Mouse (Mus musculus) midbrain, embryonic 14.5 days (tissue): ENCODE measurements around the gene Olfr456. TPM values are rescaled to one million over a fixed set of nuclear protein-coding genes. Genes with fewer than 3 reads are reported as not detected.
A peak's percentile ranks its signal among the peaks of the same experiment; 100 is the strongest.
"Not testable (repeated sequence)": the region's sequence is repeated elsewhere in the genome, so short reads cannot be mapped to it uniquely, and the experiment has no call there.

Source experiments
- ATAC-seq: fragments of 200-750 bp; cut with Nextera tagmentation; 2 replicates; pipeline ENCODE4 v1.8.0; 2017; ENCODE audit warnings: moderate number of reproducible peaks, moderate library complexity; ENCODE audit not compliant: low FRiP score, low TSS enrichment
- DNase-seq: peaks from one replicate; pipeline ENCODE4 v3.0.0-alpha.2; 2015
- H3K27ac ChIP-seq: fragments of 300-500 bp; sonication (generic); replicated peaks from 2 replicates; pipeline ENCODE4 v1.5.1; 2014; ENCODE audit warnings: mild to moderate bottlenecking, low read depth, low read length, moderate library complexity
- H3K27me3 ChIP-seq: fragments of 300-500 bp; sonication (generic); 2 replicates; pipeline ENCODE4 v1.6.1; 2014; ENCODE audit warnings: low read length, control low read depth, mixed read lengths; ENCODE audit not compliant: control insufficient read depth, insufficient read depth
- H3K36me3 ChIP-seq: fragments of 300-500 bp; sonication (generic); 2 replicates; pipeline ENCODE4 v1.6.1; 2014; ENCODE audit warnings: low read length, control low read depth; ENCODE audit not compliant: control insufficient read depth, insufficient read depth
- H3K4me1 ChIP-seq: fragments of 300-500 bp; sonication (generic); 2 replicates; pipeline ENCODE4 v1.6.1; 2014; ENCODE audit warnings: mild to moderate bottlenecking, antibody characterized with exemption, low read length, control low read depth; ENCODE audit not compliant: control insufficient read depth, insufficient read depth
- H3K4me2 ChIP-seq: fragments of 300-500 bp; sonication (generic); 2 replicates; pipeline ENCODE4 v1.6.1; 2014; ENCODE audit warnings: mild to moderate bottlenecking, low read length, moderate library complexity
- H3K4me3 ChIP-seq: fragments of 300-500 bp; sonication (generic); replicated peaks from 2 replicates; pipeline ENCODE4 v1.5.1; 2014; ENCODE audit warnings: low read depth, low read length
- H3K9ac ChIP-seq: fragments of 300-500 bp; sonication (generic); replicated peaks from 2 replicates; pipeline ENCODE4 v1.6.1; 2014; ENCODE audit warnings: mild to moderate bottlenecking, low read length, moderate library complexity
- H3K9me3 ChIP-seq: fragments of 300-500 bp; sonication (generic); 2 replicates; pipeline ENCODE4 v1.6.1; 2016; ENCODE audit warnings: low read length, control low read depth, mixed read lengths; ENCODE audit not compliant: control insufficient read depth
- WGBS: fragments of 180-500 bp; shearing (Covaris S2); extraction: QIAGEN DNeasy Blood & Tissue Kit; methylation state at CpG from one replicate; pipeline ENCODE4 v1.1.7; 2014; 5-methylcytosine and 5-hydroxymethylcytosine counted together
- polyA plus RNA-seq: library from polyadenylated mRNA; unstranded; fragments of >200 nt; fragmentation: Nextera tagmentation; extraction: Ambion mirVana; gene quantifications from 2 replicates; pipeline ENCODE4 v1.2.1, GENCODE M21; 2014

The Olfr456 gene
- polyA plus RNA-seq: not detected in 2 replicates

DNA sequence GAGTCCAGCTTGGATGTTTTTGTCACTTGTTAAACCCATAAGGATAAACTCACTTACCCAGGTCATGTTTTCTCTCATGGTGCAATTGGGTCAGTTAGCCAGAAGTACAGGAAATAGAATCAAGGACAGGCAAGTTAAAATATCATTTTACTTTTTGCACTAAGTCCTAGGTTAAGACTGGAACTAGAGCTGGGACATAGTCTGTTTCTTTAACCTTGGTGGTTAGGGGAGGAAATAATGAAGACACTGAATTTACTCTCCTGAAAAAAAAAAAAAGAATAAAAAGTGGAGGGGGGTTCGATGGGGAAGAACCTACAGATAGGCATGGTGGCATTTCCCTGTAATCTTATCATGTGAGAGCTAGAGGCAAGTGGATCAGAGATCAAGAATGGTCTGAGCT lies at the start of gene Olfr456:
Gene Olfr456 (minus strand): TSS at position 101 of the 400 bp plus-strand sequence.
- ATAC-seq: no peak
- no peaks in the 10 kb centered on the region for H3K9me3 ChIP-seq
- no peak within 1 kb of the TSS for H3K4me3 ChIP-seq
- H3K27me3 ChIP-seq: no peaks in the 10 kb centered on the region
- 84% methylated on average over 1 of the region's 1 CpGs for WGBS
- H3K4me1 ChIP-seq: no peaks in the 10 kb centered on the region
- H3K27ac ChIP-seq: no peak within 1 kb of the TSS
- DNase-seq: no peak
- no peaks in the 10 kb centered on the region for H3K36me3 ChIP-seq
- no peak within 1 kb of the TSS for H3K4me2 ChIP-seq
- no peak within 1 kb of the TSS for H3K9ac ChIP-seq

DNA sequence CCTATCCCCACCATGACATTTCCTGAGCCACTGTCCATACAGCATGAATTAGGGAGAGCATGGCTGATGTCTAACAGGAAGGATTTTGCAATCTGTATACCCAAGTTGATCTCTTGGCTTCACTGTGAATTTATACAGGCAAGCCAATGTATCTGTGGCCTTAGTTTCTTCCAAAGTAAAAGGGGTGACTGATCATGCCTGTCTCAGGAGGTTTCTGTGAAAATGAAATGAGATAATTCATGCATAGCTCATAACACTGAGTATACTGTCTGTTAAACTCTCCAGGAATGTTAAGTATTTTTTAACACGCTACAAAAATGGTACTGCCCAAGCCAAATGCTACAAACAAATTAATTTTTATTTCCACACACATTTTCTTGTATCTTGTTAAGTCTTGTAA lies 26.4 kb upstream of the Olfr456 start:
- Histone ChIP-seq H3K9me3 (no peaks in the 10 kb centered on the region), H3K27ac (no peak overlapping the region), H3K9ac (no peak overlapping the region), H3K27me3 (no peaks in the 10 kb centered on the region), H3K4me3 (no peak overlapping the region), H3K36me3 (no peaks in the 10 kb centered on the region), H3K4me1 (no peaks in the 10 kb centered on the region), H3K4me2 (no peak overlapping the region)
- WGBS: 78% methylated on average over 1 of the region's 1 CpGs
- DNase-seq (no peak), ATAC-seq (no peak)

DNA sequence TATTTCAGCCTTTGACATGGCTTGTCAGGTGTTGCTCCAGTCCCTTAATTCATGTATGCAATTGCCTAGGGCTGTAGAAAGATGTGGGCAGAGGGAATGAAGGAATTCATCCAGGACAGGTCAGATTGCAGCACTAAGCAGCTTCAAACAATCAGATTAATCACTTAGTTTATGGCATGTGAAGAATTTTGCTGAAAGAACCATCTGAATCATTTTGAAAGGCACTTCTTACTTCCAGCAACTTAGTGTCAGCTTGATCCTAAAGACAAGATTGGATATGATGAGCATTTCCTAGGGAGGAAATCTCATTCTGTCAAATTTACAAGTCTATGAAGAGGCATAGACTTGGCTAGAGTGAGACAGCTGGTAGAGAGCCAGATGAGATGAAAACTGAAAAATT lies 22.3 kb upstream of the Olfr456 start:
- no peak for DNase-seq
- Histone ChIP-seq H3K4me1 (no peaks in the 10 kb centered on the region), H3K4me3 (no peak overlapping the region), H3K4me2 (no peak overlapping the region), H3K36me3 (no peaks in the 10 kb centered on the region), H3K9me3 (no peaks in the 10 kb centered on the region), H3K27me3 (no peaks in the 10 kb centered on the region), H3K9ac (no peak overlapping the region), H3K27ac (no peak overlapping the region)
- ATAC-seq: no peak

DNA sequence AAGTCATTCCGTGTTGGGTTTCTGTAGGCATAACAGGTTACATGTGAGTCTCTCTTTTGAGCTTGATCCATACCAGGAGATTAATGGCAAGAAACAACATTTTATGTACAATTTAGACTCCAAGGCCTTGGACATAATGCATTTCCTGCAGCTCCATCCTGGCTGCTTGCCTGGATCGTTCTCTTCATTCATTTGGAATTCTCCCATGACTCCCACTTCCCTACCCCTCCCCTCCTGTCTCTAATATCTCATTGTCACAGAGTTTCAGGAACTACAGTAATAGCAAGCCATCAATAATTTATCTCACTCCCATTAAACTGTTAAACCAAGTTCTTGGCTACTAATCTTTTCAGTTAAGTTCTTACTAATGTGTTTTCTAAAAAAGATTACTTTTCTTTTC lies 16.5 kb upstream of the Olfr456 start:
- Histone ChIP-seq H3K4me1 (no peaks in the 10 kb centered on the region), H3K27ac (no peak overlapping the region), H3K27me3 (no peaks in the 10 kb centered on the region), H3K9me3 (no peaks in the 10 kb centered on the region), H3K4me3 (no peak overlapping the region), H3K4me2 (no peak overlapping the region), H3K36me3 (no peaks in the 10 kb centered on the region), H3K9ac (no peak overlapping the region)
- WGBS: 91% methylated on average over 2 of the region's 2 CpGs
- DNase-seq (no peak), ATAC-seq (no peak)

DNA sequence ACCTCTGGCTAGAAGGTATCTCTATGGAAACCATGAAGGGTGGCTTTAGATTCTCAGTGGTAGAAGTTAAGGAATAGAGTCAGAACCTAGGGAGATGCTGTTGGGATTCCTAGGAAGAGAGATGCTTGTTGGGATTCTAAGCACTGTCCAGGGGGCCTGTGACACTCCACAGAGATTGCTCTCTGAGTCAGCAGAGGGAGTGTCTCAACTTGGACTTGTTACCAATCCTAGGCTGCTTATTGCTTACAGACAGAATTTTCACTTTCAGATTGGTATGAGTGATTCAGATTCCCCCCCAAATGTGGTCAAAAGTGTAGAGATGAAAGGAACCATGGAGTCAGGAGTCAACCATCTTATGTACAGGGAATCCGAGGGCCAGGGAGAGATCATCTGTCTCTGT lies 2.7 kb upstream of the Olfr456 start:
- no peaks in the 10 kb centered on the region for H3K36me3 ChIP-seq
- H3K9me3 ChIP-seq: no peaks in the 10 kb centered on the region
- no peak overlapping the region for H3K9ac ChIP-seq
- no peaks in the 10 kb centered on the region for H3K4me1 ChIP-seq
- 79% methylated on average over 1 of the region's 1 CpGs for WGBS
- H3K27me3 ChIP-seq: no peaks in the 10 kb centered on the region
- no peak overlapping the region for H3K4me3 ChIP-seq
- DNase-seq: no peak
- ATAC-seq: no peak
- no peak overlapping the region for H3K27ac ChIP-seq
- no peak overlapping the region for H3K4me2 ChIP-seq

DNA sequence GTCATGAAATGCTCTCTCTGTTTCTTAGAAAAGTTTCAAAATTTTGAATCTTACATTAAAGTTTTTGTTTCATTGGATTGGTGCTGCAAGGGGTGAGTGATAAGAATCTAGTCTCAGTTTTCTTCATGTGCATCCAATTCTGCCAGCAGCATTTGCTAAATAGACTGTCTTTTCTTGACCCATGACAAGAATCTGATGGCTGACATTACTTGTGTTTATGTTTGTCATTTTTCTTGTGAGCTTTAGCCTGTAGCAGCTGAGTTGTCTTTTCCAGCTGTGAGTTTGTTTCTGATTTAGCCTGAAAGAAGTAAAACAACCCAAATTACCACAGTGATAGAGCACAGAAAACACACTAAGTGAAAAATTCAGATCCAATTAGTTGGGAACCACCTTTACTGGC lies 2.4 kb downstream of the Olfr456 start:
- no peak overlapping the region for H3K4me3 ChIP-seq
- DNase-seq (no peak), ATAC-seq (no peak)
- H3K27me3 ChIP-seq: no peaks in the 10 kb centered on the region
- H3K4me1 ChIP-seq: no peaks in the 10 kb centered on the region
- H3K9me3 ChIP-seq: no peaks in the 10 kb centered on the region
- H3K27ac ChIP-seq: no peak overlapping the region
- H3K9ac ChIP-seq: no peak overlapping the region
- H3K4me2 ChIP-seq: no peak overlapping the region
- H3K36me3 ChIP-seq: no peaks in the 10 kb centered on the region

DNA sequence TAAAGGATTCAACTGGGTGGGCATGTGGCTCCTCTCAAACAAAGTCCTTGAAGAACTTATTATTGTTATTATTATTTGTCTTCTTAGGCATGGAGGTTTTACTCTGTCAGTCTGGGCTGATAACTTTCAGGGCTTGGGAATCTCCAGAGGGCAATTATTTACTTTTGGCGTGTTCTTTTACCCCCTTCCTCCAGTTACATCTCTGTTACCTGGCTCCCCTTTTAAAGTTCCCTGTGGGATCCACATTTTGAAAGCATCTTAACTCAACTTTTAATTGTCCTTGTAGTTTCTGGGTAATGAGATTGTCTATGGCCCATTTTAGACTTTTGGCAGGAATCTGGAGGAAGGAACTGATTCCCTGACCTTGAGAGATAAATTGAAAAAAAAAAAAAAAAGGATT lies 10.8 kb downstream of the Olfr456 start, which contains the start of gene Olfr457:
Gene Olfr457 (minus strand): TSS at position 101 of the 400 bp plus-strand sequence.
- H3K27me3 ChIP-seq: no peaks in the 10 kb centered on the region
- H3K4me2 ChIP-seq: no peak within 1 kb of the TSS
- no peak for DNase-seq
- no peaks in the 10 kb centered on the region for H3K4me1 ChIP-seq
- no peak within 1 kb of the TSS for H3K27ac ChIP-seq
- no peaks in the 10 kb centered on the region for H3K36me3 ChIP-seq
- H3K9me3 ChIP-seq: no peaks in the 10 kb centered on the region
- H3K9ac ChIP-seq: no peak within 1 kb of the TSS
- no peak for ATAC-seq
- WGBS: 66% methylated on average over 1 of the region's 1 CpGs
- H3K4me3 ChIP-seq: no peak within 1 kb of the TSS

DNA sequence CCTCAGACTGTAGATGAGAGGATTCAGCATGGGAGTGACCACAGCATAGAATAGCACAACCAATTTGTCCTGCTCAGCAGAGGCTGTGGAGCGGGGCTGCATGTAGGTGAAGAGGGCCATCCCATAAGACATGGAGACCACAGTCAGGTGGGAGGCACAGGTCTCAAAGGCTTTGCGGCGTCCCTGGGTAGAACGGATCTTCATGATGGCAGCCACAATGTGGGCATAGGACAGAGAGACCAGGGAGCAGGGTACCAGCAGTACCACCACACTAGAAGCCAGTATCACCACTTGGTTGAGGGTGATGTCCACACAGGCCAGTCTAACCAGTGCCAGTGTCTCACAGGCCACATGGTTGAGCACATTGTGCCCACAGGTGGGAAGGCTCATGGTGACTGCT lies 15.7 kb downstream of the Olfr456 start:
- not testable (repeated sequence) for H3K4me1 ChIP-seq, H3K4me3 ChIP-seq, H3K9ac ChIP-seq, H3K36me3 ChIP-seq, H3K9me3 ChIP-seq, H3K4me2 ChIP-seq, DNase-seq, H3K27me3 ChIP-seq, H3K27ac ChIP-seq
- 94% methylated on average over 4 of the region's 4 CpGs for WGBS
- ATAC-seq: 0 out of 2 replicates have a peak, but pooled peaks have one; percentile 20

DNA sequence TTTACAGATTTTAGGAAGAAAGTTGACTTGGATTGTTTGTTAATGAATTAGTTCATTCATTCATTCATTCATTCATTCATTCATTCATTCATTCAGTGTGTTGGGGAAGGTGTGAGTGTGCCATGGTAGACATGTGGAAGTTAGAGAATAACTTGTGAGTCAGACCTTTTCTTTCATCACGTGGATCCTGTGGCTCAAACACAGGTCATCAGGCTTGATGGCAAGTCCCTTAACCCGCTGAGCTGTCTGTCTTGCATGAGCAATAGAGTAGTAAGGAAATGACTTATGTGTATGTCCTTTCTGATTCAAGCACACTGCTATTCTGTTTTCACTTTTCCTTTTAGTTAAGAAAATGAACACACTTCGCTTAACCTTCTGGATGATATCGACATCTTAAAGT lies 16.5 kb downstream of the Olfr456 start:
- ATAC-seq: no peak
- Histone ChIP-seq H3K4me1 (no peaks in the 10 kb centered on the region), H3K4me3 (no peak overlapping the region), H3K9me3 (no peaks in the 10 kb centered on the region), H3K4me2 (no peak overlapping the region), H3K27ac (no peak overlapping the region), H3K27me3 (no peaks in the 10 kb centered on the region), H3K9ac (no peak overlapping the region), H3K36me3 (no peaks in the 10 kb centered on the region)
- WGBS: 87% methylated on average over 4 of the region's 4 CpGs
- no peak for DNase-seq
